Mouse (Mus musculus): ENCODE data around the gene Rgl1.
A peak's percentile ranks its signal among the peaks of the same experiment; 100 is the strongest.

Rgl1 gene

DNA sequence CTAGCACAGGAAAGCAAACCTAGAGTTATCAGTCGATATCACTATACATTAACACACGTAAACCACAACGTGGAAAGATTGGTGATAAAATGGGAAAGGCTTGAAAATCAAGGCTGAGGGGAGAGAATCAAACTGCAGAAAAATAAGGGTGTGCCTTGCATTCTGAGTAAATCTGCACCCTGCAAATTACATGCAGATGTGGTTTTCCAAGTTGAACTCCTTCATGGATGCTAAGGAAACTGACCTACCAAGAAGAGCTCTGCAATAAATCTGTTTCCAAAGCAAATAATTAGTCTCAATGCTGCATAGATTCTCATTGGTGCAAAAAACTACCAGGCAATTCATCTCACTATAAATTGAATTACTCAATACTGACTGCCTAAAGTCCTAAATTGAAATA is 178.7 kb downstream of the Rgl1 start:
- no peak for DNase-seq (ENCODE audit: low read depth, low spot score)

DNA sequence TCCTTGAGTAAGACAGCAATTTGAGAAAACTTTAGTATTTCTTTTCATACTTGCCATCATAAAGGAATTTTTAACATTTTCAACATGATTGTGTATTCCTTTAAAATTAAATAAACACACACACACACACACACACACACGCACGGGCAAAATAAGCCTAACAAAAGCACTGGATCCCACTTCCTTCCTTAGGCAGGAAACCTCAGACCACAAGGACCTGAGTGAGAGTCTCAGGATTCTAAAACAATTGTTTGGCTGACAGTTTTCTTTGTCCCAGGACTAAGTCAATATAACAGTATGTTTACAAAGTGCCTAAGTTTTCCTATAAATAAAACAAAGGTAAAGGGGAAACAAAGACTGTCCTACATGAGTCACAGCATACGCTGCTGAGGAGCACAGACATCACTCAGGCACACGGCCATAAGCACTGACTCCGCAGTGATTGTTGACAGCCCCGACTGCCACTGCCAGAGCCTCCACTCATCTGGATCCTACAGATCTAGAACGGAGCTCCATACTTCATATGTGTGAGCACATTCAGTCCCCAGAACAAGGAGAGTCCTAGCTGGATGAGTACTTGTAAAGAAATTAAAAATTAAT is 180.7 kb downstream of the Rgl1 start:
- DNase-seq (ENCODE audit: low read depth, low spot score): no peak

DNA sequence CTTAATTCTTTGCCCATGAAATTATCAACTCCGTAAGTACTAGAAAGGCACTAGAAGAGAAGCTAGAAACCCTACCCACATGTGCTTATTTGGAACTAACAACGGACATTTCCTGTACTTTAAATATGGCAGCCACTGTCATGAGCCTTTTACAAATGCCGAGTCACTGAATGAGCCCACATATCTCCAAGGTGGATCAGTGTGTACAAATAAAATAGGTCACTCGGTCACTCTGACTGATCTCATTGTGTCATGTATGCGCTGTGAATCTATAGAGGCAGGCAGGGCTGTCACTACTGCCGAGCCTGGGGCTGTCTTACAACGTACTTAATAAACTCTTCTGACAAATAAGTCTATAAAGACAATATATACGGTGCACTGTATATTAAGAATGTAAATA is 181.2 kb downstream of the Rgl1 start:
- DNase-seq (ENCODE audit: low read depth, low spot score): no peak

DNA sequence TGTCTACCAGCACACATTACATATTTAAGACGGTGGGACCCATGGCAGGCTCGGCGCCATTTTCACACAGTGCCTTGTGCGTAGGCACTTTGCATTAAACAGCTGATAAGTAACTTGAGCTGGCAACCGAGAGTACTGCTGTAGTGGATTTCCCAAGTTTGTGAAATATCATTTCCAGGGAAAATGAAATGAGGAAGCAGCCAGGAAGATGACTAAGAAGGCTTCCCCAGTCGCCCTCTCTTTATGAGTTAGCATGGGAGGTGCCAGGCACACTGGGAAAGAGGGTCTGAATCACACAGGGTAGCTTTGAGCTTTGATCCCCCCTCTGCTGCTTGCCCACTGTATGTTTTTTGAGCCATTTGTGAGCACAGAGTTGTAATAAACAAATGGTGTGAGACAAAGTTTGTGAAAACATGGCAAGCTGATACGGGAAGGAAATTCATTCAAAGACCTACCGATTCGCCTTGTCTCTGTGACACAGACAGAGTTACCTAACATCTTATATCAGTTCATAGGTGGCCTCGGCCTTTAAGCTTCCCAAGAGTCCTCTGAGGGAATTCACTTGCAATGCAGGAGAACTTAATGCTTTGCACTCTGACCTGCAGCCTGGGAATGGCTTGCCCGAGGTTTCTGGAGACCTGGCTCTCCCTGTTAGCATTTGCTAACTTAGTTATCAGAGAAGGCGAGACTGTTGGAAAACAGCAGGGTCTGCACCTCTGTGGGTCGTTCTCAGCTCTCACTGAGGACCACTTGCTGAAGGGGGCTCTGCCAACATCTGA is 184.8 kb downstream of the Rgl1 start:
- DNase-seq (ENCODE audit: low read depth, low spot score): no peak

DNA sequence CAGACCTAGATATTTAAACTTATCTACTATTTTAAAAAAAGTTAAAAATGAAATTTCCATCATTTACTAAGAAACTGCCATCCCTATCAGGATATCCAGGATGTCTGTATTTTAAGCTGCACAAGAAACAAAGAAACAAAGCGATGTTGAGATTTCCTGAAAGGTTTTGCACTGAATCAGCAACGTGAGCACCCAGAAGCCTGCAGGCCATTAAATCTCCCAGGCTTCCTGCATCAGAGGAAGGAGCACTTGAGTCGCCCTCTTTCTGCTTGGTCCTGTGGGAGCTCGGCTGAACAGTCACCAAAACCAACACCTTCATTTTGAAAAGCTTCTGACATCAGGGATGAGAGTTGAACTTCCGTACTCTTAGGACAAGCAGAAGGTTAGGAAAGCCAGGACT is 187.2 kb downstream of the Rgl1 start:
- DNase-seq (ENCODE audit: low read depth, low spot score): no peak

DNA sequence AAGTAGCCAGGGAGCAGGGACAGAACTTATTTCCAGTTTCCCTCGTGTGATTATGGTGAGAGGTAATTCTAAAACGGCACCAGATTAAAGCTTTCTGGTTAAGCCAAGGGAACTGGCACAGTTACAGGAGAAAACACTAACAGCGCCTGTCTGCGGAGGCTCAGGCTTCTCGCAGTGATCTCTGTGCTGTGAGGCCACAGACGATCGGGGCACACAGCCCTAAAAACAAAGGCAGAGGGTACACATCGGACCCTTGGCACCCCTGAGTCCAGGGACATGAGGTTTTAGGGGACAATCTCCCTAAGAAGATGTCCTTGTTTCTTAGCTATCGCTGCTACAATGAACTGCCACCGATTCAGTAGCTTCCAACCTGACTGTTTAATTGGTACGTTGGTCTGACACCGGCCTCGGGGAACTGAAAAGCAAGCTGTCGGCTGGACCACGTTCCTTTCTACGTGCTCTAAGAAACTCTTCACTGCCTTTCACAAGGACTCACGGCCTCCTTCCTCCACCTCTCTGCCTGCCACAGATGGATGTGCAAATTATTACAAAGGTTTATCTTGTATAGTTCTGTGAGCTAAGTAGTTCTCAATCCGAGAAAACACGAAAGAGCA is 187.9 kb downstream of the Rgl1 start:
- peak; percentile 8 for DNase-seq (ENCODE audit: low read depth, low spot score)

DNA sequence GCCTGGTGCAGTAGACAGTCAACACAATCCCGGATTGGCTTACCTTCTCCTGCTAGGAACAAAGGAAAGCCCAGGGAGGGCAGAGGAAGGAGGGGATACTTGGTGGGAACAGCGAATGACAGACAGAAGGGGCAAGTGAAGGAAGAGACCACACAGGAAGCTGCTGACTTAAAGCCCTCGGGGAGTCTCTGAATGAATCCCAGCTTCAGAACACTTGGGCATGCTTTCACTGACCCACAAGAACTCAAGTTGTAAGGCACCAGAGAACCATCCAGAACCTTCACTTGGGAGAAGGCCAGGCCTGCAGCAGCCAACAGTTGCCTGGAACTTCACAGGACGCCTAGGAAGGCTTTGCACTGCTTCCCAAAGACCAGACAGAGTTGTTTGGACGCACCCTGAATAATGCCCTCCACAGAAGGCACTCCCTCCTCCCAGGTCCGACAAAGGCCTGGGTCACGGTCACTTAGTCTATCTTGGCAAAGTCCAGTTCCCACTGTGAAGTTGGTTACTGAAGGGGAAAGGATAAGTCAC is 189.5 kb downstream of the Rgl1 start:
- no peak for DNase-seq (ENCODE audit: low read depth, low spot score)

DNA sequence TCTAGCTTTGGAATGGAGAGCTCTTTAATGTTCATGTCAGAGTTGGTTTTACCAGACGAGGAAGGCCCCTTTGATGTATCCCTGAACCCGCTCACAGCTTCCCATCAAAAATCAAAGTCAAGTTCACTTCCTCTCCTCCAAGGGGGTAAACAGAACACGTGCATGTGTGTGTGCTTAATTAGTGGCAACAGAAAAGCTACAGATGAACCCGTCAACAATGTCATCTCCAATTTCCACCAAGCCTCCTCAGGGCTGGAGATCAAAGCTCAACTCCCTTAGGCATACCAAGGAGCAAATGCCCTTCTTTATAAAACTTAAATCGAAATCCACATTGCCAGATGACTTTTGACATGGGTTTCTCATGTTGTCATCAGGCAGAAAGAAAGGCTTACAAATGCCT is 191.1 kb downstream of the Rgl1 start:
- no peak for DNase-seq (ENCODE audit: low read depth, low spot score)

DNA sequence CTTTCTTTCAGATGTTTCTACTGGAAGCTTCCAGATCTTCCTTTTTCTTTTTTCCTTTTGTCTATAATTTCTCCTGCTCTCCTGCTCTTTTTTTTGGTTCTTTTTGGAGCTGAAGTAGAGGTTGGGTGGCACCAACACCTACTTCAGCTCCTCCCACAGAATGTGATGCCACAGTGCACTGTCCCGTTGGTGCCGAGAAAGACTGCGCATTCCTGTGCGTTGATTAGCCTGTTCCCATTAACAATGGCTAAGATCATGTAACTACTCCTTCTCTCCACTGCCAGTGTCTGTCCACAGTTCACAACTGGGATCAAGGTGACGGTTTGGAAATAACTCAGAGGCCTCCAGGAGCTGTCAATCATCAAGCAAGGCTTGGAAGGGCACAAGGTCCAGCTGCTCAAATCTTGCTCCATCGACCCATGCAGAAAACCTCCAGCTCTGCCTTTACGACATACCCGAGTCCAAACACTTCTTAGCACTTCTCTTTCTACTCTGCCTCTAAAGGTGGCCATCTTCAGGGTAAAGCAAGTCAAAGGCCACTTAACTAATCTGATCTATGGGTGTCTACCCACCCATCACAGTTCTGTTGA is 192.6 kb downstream of the Rgl1 start:
- no peak for DNase-seq (ENCODE audit: low read depth, low spot score)

DNA sequence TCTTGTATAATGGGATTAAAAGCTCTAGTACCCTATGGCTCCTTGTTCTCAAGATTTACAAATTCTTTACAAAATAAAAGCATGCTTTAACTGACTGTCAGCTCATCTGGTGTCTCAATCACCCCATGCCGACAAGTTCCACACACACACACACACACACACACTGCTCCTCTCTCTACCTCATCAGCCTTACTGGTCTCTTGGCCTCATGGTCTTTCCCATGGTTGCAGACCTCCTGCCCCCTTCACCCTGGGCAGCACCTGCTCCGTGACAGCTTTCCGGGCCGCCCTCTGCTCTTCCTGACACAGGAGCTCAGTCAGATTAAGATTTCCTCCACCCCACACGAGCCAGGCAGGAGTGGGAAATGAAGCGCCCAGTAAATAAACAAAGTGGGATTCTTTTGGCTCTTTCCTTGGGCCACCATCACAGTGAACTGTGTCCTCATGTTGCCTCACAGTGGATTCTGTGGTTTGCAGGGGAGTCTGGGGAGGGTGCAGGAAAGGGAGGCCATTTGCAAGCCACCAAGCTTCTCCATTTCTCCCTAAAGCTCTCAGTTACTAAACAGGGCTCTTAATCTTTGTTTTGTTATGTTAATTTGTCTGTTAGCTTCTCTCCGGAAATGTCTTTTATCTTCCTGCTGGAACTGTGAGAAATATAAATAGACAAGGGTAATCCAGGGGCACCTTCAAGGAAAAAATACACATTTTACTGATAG is 193.2 kb downstream of the Rgl1 start:
- DNase-seq (ENCODE audit: low read depth, low spot score): no peak

DNA sequence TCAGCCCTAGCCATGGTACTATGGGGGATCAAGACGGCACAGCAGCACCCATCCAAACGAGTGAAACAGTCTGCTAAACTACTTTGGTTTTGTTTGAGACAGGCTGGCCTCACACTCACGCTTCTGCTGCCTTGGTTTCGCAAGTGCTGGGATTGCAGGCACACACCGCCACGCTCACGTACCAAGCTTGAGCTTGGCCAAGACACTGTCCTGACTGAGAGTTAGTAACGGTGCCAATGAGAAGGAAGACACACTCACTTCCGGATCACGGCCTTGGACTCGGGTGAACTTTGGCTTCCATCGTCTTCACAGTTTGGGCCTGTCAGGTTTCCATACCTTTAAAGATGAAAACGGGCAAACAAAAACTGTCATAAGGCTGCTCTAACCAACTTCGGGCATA is 194.8 kb downstream of the Rgl1 start:
- no peak for DNase-seq (ENCODE audit: low read depth, low spot score)

DNA sequence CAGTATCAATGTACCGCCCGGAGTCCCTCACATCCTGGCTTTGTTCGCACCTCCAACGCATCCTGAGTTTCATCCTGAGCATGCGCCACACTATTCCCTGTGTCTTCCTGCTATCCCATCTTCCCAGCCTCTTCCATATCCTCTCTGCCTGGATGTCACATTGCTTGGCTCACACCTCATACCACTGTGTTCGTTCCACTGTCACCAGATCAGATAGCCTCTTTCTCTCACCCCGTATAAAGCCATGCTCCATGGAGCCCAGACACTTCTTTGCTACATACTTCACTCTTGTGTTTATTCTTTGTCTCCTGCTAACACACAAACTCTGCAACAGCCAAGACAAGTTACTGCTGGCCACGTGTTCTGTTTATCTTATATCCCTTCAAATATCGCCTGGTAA is 195.5 kb downstream of the Rgl1 start:
- no peak for DNase-seq (ENCODE audit: low read depth, low spot score)

DNA sequence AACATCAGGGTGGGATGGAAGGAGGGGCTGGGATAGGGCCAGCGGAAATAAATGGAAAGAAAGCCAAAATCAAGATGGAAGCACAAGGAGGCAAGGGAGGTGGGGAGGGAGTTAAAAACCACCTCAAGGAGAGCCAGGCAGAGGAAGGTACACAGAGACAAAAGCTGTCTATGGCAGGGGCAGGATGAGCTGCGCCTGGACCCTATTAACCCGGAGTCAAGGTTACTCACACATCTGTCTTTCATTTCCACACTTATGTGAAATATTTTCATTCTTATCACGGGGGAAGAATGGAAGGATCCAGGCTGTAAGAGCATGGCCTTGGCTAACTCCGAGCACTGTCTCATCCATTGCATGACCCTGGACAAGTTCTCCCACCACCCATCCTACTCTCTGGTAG is 202.9 kb downstream of the Rgl1 start:
- no peak for DNase-seq (ENCODE audit: low read depth, low spot score)

DNA sequence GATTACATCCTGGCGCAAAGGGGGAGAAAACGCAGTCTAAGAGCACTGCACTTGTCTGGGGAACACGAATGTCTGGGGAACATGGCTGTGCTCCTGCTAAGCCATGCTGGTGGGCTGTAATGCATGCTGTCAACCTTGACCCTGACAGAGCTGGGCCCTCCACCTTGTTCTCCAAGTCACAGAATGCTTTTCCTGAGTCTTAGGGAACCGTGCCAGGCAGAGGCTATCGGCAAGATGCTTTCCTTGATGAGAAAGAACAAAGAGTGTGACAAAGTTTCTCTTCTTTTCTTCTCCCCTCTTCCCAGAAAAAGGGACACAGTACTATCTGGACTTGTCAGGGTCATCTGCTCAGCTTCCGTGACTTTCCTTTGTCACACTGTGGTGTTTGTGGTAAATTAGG is 203.3 kb downstream of the Rgl1 start:
- no peak for DNase-seq (ENCODE audit: low read depth, low spot score)

DNA sequence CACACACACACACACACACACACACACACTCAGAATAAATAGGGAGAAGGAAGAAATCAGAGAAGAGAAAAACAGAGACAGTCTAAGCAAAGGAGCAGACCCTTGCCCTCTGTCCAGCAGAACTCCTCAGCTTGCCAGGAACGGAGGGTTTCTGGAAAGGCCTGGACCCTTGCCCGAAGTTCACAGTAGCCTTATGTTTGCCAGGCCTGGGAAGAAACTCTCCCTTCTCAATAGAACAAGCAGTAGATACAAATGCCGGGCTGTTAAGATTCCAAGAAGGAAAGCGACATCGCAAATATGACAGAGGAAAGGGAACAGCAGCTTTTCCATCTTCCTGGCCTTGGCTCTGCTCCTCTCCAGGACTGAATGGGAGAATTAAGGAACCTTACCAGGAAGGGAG is 205.7 kb downstream of the Rgl1 start:
- DNase-seq (ENCODE audit: low read depth, low spot score): no peak

DNA sequence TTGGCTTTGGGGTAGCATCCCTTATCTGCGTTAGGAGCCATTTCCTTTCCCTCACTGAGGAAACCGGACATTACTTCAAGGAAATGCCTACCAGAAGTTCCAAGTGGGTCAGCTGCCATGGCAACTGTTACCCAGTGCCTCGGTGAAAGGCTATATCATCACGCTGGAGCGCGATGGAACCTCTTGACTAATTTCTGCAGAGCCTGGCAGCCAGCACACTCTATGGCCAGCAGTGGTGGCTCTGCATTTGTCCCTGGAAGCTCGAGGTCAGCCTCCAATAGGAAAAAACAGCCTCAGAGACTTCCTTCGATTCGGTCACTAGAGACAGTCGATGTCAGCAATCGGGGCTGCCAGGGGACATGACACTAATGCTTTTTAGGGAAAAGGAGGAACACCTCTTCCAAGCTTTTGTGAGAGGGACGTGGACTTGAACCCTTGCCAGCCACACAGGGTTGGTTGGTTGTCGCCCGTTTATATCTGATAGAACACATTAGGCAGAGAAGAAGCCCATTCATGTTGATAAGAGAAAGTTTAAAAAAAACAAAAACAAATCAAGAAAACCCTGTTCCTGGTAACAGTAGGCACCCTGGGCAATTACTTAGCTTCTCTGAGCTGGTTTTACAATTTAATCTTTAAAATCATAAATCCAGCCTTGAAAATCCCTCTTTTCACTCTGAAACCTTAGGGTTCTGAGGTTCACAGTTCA is 209.4 kb downstream of the Rgl1 start:
- no peak for DNase-seq (ENCODE audit: low read depth, low spot score)

DNA sequence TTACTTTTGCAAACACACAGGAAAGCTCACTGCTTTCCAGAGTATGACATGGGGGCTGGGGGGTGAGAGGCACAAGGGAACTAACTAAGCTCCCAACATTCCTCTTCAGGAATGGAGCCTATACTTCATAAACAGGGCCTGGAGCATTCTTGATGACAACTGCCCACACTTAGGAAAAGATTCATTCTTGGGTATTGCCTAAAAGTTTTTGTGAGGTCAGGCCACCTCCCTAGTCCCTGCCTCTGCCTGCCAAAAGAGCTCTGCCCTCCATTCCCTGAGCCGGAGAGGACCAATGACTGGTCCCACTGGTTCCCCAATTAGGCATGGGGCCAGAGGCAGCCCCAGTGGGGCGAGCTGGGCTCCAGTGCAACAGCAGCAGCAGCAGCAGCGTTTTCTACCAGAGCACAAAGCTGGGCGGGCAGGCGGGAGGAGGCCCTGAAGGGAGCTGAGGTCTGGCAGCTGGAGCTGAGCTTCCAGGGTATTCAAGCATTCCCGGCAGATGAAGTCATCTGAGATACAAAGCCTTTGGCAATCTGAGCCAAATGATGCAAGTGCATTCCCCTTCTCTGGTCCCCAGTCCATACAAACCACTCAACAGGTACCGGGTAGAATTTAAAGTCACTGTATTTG is 210.1 kb downstream of the Rgl1 start:
- DNase-seq (ENCODE audit: low read depth, low spot score): peak; percentile 36

DNA sequence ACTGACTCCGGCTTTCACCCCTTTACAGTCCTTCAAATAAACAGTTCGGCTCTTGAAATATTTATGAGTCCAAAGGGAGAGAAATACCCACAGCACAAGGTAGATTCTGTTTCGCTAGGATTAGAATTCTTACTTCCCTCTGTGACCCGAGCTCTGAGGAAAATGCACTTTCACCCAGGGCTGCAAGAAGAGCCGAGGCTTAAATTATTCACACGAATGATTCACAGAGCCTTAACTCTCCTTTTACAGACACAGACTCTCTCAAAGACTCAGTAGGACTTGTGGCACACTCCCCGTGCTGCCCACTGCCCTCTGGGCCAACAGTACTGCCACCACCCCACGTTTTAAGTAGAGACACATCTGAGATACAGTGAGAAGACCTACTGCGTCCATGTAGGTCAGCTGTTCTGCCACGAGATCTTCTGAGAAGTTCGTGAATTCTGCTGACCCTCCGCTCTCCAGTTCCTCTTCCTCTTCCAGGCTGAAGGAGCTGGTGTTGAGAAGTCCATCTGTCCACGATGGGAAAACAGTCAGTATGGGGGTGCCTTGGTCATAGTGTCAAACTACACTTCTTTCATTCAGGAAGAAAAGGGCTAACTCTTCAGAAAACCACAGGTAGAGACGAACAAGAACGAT is 212.1 kb downstream of the Rgl1 start:
- no peak for DNase-seq (ENCODE audit: low read depth, low spot score)

DNA sequence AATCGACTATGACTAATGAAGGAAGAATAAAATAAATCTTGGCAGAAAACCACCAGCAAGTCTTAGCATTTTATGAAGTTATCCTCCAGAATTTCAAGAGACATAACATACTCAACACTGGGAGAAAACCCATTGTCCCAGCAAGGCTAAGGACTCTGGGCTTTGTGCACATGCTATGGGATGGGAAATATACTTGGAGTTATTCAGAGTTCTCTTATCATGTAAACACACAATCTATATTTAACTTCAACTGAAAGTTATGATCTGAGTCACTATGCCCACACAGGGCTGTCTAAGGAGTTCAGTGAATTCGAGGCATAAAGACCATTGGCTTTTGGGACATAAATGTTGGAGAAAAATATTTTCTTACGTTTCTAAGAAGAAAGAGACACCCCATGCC is 215.2 kb downstream of the Rgl1 start:
- no peak for DNase-seq (ENCODE audit: low read depth, low spot score)

DNA sequence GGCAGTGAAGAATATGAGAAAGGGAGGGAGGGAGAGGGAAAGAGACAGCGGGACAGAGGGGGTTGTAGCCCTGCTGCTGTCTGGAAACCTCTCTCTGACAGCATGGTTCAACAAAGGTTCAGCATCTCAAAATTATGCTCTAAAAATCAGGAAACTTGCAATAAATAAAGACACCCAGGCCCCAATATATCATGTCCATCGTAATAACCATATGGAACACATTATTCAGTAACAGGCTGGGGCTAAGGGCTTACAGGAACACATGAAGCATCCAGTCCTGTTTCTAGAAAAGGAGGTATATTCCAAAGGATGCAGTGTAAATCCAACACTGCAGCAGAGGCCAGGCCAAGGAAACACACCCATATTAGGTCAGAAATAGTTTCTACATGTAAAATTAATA is 215.6 kb downstream of the Rgl1 start:
- no peak for DNase-seq (ENCODE audit: low read depth, low spot score)

Data from retina, postnatal 7 days (tissue).